Mouse (Mus musculus) kidney, adult 2 months (tissue): ENCODE measurements at regions not wholly inside any gene's neighbourhood (a gene's known extent, or its start where the extent isn't known, plus 50 kb on each side); places are given as distances from the start of the nearest gene placed in this dataset.

ENCODE experiments used
- CTCF ChIP-seq: fragments of 200-500 bp; conservative IDR thresholded peaks from 2 replicates; pipeline ENCODE4 v1.5.1; 2011; ENCODE audit warnings: low read depth, mild to moderate bottlenecking, control low read depth, low read length, moderate library complexity, mixed read lengths; ENCODE audit not compliant: insufficient read depth, insufficient read length
- POLR2A ChIP-seq: fragments of 200-500 bp; IDR thresholded peaks from one replicate; pipeline ENCODE4 v1.6.1; 2011; ENCODE audit warnings: low read depth, low read length, control low read depth

DNA sequence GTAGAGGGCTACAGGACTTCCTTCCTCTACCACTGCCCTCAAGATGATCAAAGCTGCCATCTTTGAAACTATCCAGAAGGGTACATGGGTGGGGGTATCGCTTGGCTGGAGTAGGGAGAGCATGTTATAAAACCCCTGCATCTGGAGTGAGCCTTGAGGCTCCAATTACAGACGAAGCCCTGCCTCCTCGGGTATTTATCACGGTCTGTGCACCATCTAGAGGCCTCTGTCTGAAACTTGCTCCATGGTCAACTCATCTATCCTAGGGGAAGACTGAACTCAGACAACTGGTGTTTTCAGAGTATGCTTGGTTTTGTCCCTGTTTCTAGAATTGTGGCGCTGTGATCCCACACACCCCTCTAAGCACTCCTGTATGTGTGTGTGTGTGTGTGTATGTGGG is 59.7 kb upstream of the Dapl1 start:
- TF ChIP-seq POLR2A (no peak), CTCF (peak; percentile 54)
